Mouse (Mus musculus): ENCODE results near the gene Mtor. TPM values are rescaled to one million over a fixed set of nuclear protein-coding genes. Genes with fewer than 3 reads are reported as not detected.

Mtor gene
- total and polyA plus RNA-seq, 3 experiments = 10.5 to 28.6 (median 24.3) TPM

- no peaks in the 10 kb centered on the region for H3K79me2 ChIP-seq (replicated peaks; ENCODE audit: control insufficient read depth, extremely low read depth, insufficient read depth, poor library complexity, severe bottlenecking)
- peak; percentile 64 to 73 for TF ChIP-seq CTCF (conservative IDR thresholded peaks at IDR 0.05 in 1 of 2, IDR thresholded peaks at IDR 0.05 in 1 of 2; ENCODE audit: low read depth in 2 of 2, low read length in 2 of 2)
- TF ChIP-seq SMC3 (IDR thresholded peaks at IDR 0.05; ENCODE audit: low read depth, low read length) = peak; percentile 64
- TF ChIP-seq USF2 (conservative IDR thresholded peaks at IDR 0.05; ENCODE audit: low read depth, low read length) = no peak
- peak; percentile 16; the same call in 1 of the 2 replicates for TF ChIP-seq MAFK (IDR thresholded peaks at IDR 0.05; ENCODE audit: insufficient replicate concordance, low read length)
- no peak for TF ChIP-seq MYC (IDR thresholded peaks at IDR 0.05; ENCODE audit: low read depth, low read length)
- TF ChIP-seq MEF2A (IDR thresholded peaks at IDR 0.05; ENCODE audit: borderline replicate concordance, low read depth, low read length) = no peak
- peak; percentile 14; the same call in 1 of the 2 replicates for TF ChIP-seq IRF4 (IDR thresholded peaks at IDR 0.05; ENCODE audit: low read depth, low read length)
- TF ChIP-seq E2F4 (IDR thresholded peaks at IDR 0.05; ENCODE audit: insufficient replicate concordance, low read depth, low read length) = no peak
- peak; percentile 47 for TF ChIP-seq RAD21 (IDR thresholded peaks at IDR 0.05; ENCODE audit: low read depth, low read length)
- TF ChIP-seq JUN (IDR thresholded peaks at IDR 0.05; ENCODE audit: insufficient read depth, low read depth, low read length) = no peak
- H3K4me2 ChIP-seq (ENCODE audit: insufficient read depth, low read depth, poor library complexity, severe bottlenecking) = no peak overlapping the region
- H3K27ac ChIP-seq (ENCODE audit: insufficient read depth, low read depth) = no peak overlapping the region
- H3K9ac ChIP-seq (ENCODE audit: insufficient read depth, low read depth) = no peak overlapping the region
- no peaks in the 10 kb centered on the region for H3K9me3 ChIP-seq (replicated peaks; ENCODE audit: low read length)
- DNase-seq (ENCODE audit: extremely low read depth) = peak; percentile 71
- H3K4me3 ChIP-seq (replicated peaks in 1 of 3; ENCODE audit: low read depth in 2 of 3, low read length in 2 of 3, poor library complexity in 1 of 3) = no peak overlapping the region
- peaks cover 4 to 27% of the 10 kb centered on the region in 2 experiments; a peak in 3 of 4 replicates for H3K4me1 ChIP-seq (ENCODE audit: control insufficient read depth in 1 of 2, insufficient read depth in 2 of 2)
- dilution Hi-C loops (cut with MboI; ENCODE audit: extremely low pct_ligation_motif_present, extremely low pct_unique_long_range_greater_than_20kb, low sequenced_read_pairs) (no loop called here), in situ Hi-C loops (cut with MboI; ENCODE audit: low pct_ligation_motif_present, low pct_unique_long_range_greater_than_20kb, low sequenced_read_pairs) (loop anchor here (25.0 kb wide), 1 partner anchor 442 kb away; the partner anchor contains the start of genes Fbxo2, Fbxo44 and Fbxo6)
- peaks cover 7 to 27% of the 10 kb centered on the region in 2 experiments for H3K36me3 ChIP-seq (replicated peaks in 1 of 2; ENCODE audit: control insufficient read depth in 1 of 2, insufficient read depth in 1 of 2, low read length in 1 of 2)
- no peaks in the 10 kb centered on the region for H3K27me3 ChIP-seq (replicated peaks)
These were observed 156.2 kb downstream of the Mtor start for GRCm38 (mm10) chr4:148604541-148605165.

Other genes with a start within 250 kb of the Mtor start
- gene Disp3, start 160.6 kb upstream of the Mtor start, total RNA-seq (2012; rRNA removed) = not detected in 2 replicates
- not detected in 2 replicates for gene Disp3, start 160.6 kb upstream of the Mtor start, total RNA-seq (2014; rRNA removed)
- not detected in 2 replicates for gene Disp3, start 160.6 kb upstream of the Mtor start, polyA plus RNA-seq (2012; ENCODE audit: insufficient read length, low read depth)
- gene Ubiad1, start 3.8 kb upstream of the Mtor start, total RNA-seq (2012; rRNA removed) = 20.9 and 24.6 TPM in 2 replicates
- 20.0 and 21.9 TPM in 2 replicates for gene Ubiad1, start 3.8 kb upstream of the Mtor start, total RNA-seq (2014; rRNA removed)
- 16.9 and 20.5 TPM in 2 replicates for gene Ubiad1, start 3.8 kb upstream of the Mtor start, polyA plus RNA-seq (2012; ENCODE audit: insufficient read length, low read depth)
- not detected in 2 replicates for gene Angptl7, start 51.8 kb downstream of the Mtor start, total RNA-seq (2012; rRNA removed)
- not detected in 2 replicates for gene Angptl7, start 51.8 kb downstream of the Mtor start, total RNA-seq (2014; rRNA removed)
- gene Angptl7, start 51.8 kb downstream of the Mtor start, polyA plus RNA-seq (2012; ENCODE audit: insufficient read length, low read depth) = 0.14 TPM in 1 of 2 replicates, not detected in the other
- gene Exosc10, start 109.8 kb downstream of the Mtor start, total RNA-seq (2012; rRNA removed) = 61.8 and 75.4 TPM in 2 replicates
- gene Exosc10, start 109.8 kb downstream of the Mtor start, total RNA-seq (2014; rRNA removed) = 36.7 and 40.1 TPM in 2 replicates
- 90.7 and 108 TPM in 2 replicates for gene Exosc10, start 109.8 kb downstream of the Mtor start, polyA plus RNA-seq (2012; ENCODE audit: insufficient read length, low read depth)
- gene Srm, start 142.9 kb downstream of the Mtor start, total RNA-seq (2012; rRNA removed) = 151 and 213 TPM in 2 replicates
- gene Srm, start 142.9 kb downstream of the Mtor start, total RNA-seq (2014; rRNA removed) = 127 and 136 TPM in 2 replicates
- gene Srm, start 142.9 kb downstream of the Mtor start, polyA plus RNA-seq (2012; ENCODE audit: insufficient read length, low read depth) = 521 and 640 TPM in 2 replicates
- gene Masp2, start 153.9 kb downstream of the Mtor start, total RNA-seq (2012; rRNA removed) = 0.85 and 1.3 TPM in 2 replicates
- 0.11 TPM in 1 of 2 replicates, not detected in the other for gene Masp2, start 153.9 kb downstream of the Mtor start, total RNA-seq (2014; rRNA removed)
- 0.21 TPM in 1 of 2 replicates, not detected in the other for gene Masp2, start 153.9 kb downstream of the Mtor start, polyA plus RNA-seq (2012; ENCODE audit: insufficient read length, low read depth)
- 176 and 238 TPM in 2 replicates for gene Tardbp, start 178.4 kb downstream of the Mtor start, total RNA-seq (2012; rRNA removed)
- gene Tardbp, start 178.4 kb downstream of the Mtor start, total RNA-seq (2014; rRNA removed) = 341 and 403 TPM in 2 replicates
- 617 and 618 TPM in 2 replicates for gene Tardbp, start 178.4 kb downstream of the Mtor start, polyA plus RNA-seq (2012; ENCODE audit: insufficient read length, low read depth)
- not detected in 2 replicates for gene Gm572, start 194.7 kb downstream of the Mtor start, total RNA-seq (2012; rRNA removed)
- not detected in 2 replicates for gene Gm572, start 194.7 kb downstream of the Mtor start, total RNA-seq (2014; rRNA removed)
- not detected in 2 replicates for gene Gm572, start 194.7 kb downstream of the Mtor start, polyA plus RNA-seq (2012; ENCODE audit: insufficient read length, low read depth)

Data from CH12.LX (cell line).